Mouse (Mus musculus) liver (tissue): Measurements from ENCODE around the gene March6.

Source experiments
- DNase-seq: peaks from one replicate; pipeline ENCODE4 v3.0.0-alpha.2; 2020; ENCODE audit warnings: mixed read lengths

The March6 gene

GRCm38 (mm10) chr15:31453098-31453916, 77.5 kb downstream of the March6 start, which contains the start of gene Ropn1l:
TSS of gene Ropn1l (minus strand) at chr15:31453737.
- DNase-seq, result peak; percentile 91

- DNase-seq, result no peak
Measured at GRCm38 (mm10) chr15:31452336-31453097, 78.3 kb downstream of the March6 start.

- DNase-seq, result peak; percentile 35
Measured at GRCm38 (mm10) chr15:31449772-31450171, 81.1 kb downstream of the March6 start.

- DNase-seq, result no peak
Measured at GRCm38 (mm10) chr15:31447121-31447520, 83.7 kb downstream of the March6 start.

GRCm38 (mm10) chr15:31442698-31443097, 88.2 kb downstream of the March6 start:
- no peak for DNase-seq

- DNase-seq, result no peak
Measured at GRCm38 (mm10) chr15:31441996-31442395, 88.9 kb downstream of the March6 start.

- DNase-seq, result no peak
Measured at GRCm38 (mm10) chr15:31436811-31437210, 94.0 kb downstream of the March6 start.

GRCm38 (mm10) chr15:31436083-31436482, 94.8 kb downstream of the March6 start:
- DNase-seq, result no peak

GRCm38 (mm10) chr15:31433768-31434167, 97.1 kb downstream of the March6 start:
- DNase-seq, result no peak

- no peak for DNase-seq
Measured at GRCm38 (mm10) chr15:31431847-31432246, 99.0 kb downstream of the March6 start.

- DNase-seq, result no peak
Measured at GRCm38 (mm10) chr15:31430014-31430413, 100.8 kb downstream of the March6 start.

GRCm38 (mm10) chr15:31429429-31429828, 101.4 kb downstream of the March6 start:
- no peak for DNase-seq

- no peak for DNase-seq
Measured at GRCm38 (mm10) chr15:31428571-31428970, 102.3 kb downstream of the March6 start.

- no peak for DNase-seq
Measured at GRCm38 (mm10) chr15:31427390-31427789, 103.5 kb downstream of the March6 start.

GRCm38 (mm10) chr15:31426066-31426706, 104.7 kb downstream of the March6 start:
- no peak for DNase-seq

- no peak for DNase-seq
Measured at GRCm38 (mm10) chr15:31422649-31423369, 108.0 kb downstream of the March6 start.

GRCm38 (mm10) chr15:31419037-31419436, 111.8 kb downstream of the March6 start:
- peak; percentile 42 for DNase-seq

- DNase-seq, result no peak
Measured at GRCm38 (mm10) chr15:31418686-31419024, 112.2 kb downstream of the March6 start.

GRCm38 (mm10) chr15:31417796-31418685, 112.8 kb downstream of the March6 start:
- DNase-seq, result peak; percentile 54

- no peak for DNase-seq
Measured at GRCm38 (mm10) chr15:31417409-31417795, 113.5 kb downstream of the March6 start.

- no peak for DNase-seq
Measured at GRCm38 (mm10) chr15:31415181-31415580, 115.7 kb downstream of the March6 start.
